Mouse (Mus musculus) intestine, embryonic 15.5 days (tissue): ENCODE measurements around the gene Marcksl1. TPM values are rescaled to one million over a fixed set of nuclear protein-coding genes. Genes with fewer than 3 reads are reported as not detected.

ENCODE experiments used
- ATAC-seq: fragments of 200-750 bp; cut with Nextera tagmentation; 2 replicates; pipeline ENCODE4 v1.8.0; 2017; ENCODE audit warnings: moderate TSS enrichment, moderate library complexity
- H3K27ac ChIP-seq: fragments of 300-500 bp; sonication (generic); 2 replicates; pipeline ENCODE4 v1.5.1; 2015; ENCODE audit warnings: mild to moderate bottlenecking, inconsistent platforms
- H3K27me3 ChIP-seq: fragments of 300-500 bp; sonication (generic); replicated peaks from 2 replicates; pipeline ENCODE4 v1.6.1; 2015; ENCODE audit warnings: inconsistent platforms
- H3K36me3 ChIP-seq: fragments of 300-500 bp; sonication (generic); 2 replicates; pipeline ENCODE4 v1.6.1; 2015; ENCODE audit warnings: inconsistent platforms
- H3K4me1 ChIP-seq: fragments of 300-500 bp; sonication (generic); replicated peaks from 2 replicates; pipeline ENCODE4 v1.6.1; 2015; ENCODE audit warnings: inconsistent platforms
- H3K4me2 ChIP-seq: fragments of 300-500 bp; sonication (generic); replicated peaks from 2 replicates; pipeline ENCODE4 v1.6.1; 2015; ENCODE audit warnings: mild to moderate bottlenecking, inconsistent platforms
- H3K4me3 ChIP-seq: fragments of 300-500 bp; sonication (generic); replicated peaks from 2 replicates; pipeline ENCODE4 v1.5.1; 2015; ENCODE audit warnings: inconsistent platforms
- H3K9ac ChIP-seq: fragments of 300-500 bp; sonication (generic); 2 replicates; pipeline ENCODE4 v1.6.1; 2015; ENCODE audit warnings: inconsistent platforms
- H3K9me3 ChIP-seq: fragments of 300-500 bp; sonication (generic); 2 replicates; pipeline ENCODE4 v1.6.1; 2016; ENCODE audit warnings: inconsistent platforms
- WGBS: fragments of 180-500 bp; shearing (Covaris S2); methylation state at CpG from one replicate; pipeline ENCODE4 v1.1.7; 2015; 5-methylcytosine and 5-hydroxymethylcytosine counted together
- polyA plus RNA-seq: library from polyadenylated mRNA; unstranded; fragments of >200 nt; fragmentation: Nextera tagmentation; extraction: Ambion mirVana; gene quantifications from 2 replicates; pipeline ENCODE4 v1.2.1, GENCODE M21; 2015

Gene Marcksl1
- polyA plus RNA-seq, 1 experiment from 2014 or later, result 487 TPM

DNA sequence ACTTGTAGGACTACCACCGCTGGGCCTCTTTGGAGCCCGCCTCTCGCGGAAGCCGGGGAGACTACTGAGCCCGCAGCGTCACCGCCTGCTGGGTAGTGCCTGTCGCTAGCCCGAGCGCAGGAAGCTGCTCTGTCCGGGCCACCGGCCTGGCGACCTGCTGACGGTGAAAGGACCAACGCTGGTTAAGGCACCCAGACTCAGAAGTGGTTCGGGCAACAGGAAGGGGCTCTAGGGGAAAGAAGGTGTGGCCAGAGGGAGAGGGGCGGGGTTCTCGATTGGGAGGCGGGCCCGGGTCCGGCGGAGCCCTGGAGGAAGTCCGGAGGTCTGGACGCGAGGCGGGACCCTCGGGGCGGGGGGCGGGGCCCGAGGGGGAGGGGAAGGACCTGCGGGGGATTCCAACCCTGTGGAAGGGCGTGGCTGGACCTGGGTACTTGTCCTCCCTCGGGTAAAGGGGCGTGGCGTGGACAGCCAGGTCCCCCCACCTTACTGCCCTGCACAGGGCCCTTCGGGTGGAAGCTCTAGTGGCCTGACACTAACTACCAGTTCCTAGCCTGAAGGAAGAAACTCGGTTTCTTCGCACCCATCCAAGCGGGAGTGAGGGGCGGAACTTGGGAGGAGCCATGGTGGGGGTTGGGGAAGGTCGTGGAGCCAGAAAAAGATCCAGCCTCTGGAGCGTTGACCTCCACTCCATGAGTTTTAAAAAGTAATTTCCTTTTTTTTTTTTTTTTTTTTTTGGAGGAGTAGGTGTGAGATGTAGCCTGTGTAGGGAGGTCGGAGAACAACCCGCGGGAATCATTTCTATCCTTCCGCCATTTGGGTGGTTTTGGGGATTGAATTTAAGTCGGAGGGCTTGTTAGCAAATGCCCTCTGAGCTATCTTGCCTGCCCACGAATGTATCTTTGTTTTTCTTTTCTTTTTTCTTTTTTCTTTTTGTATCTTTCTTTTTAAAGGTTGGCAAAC lies 12.5 kb upstream of the Marcksl1 start:
- peak overlapping the region; percentile 76 for H3K27ac ChIP-seq
- H3K4me3 ChIP-seq, result peak overlapping the region; percentile 55
- H3K4me1 ChIP-seq, result peaks cover 36% of the 10 kb centered on the region
- peak; percentile 90 for ATAC-seq
- WGBS, result 1% methylated on average over 49 of the region's 49 CpGs
- no peaks in the 10 kb centered on the region for H3K27me3 ChIP-seq
- peak overlapping the region; percentile 55 for H3K4me2 ChIP-seq
- H3K36me3 ChIP-seq, result no peaks in the 10 kb centered on the region
- H3K9ac ChIP-seq, result peak overlapping the region; percentile 44
- H3K9me3 ChIP-seq, result no peaks in the 10 kb centered on the region

DNA sequence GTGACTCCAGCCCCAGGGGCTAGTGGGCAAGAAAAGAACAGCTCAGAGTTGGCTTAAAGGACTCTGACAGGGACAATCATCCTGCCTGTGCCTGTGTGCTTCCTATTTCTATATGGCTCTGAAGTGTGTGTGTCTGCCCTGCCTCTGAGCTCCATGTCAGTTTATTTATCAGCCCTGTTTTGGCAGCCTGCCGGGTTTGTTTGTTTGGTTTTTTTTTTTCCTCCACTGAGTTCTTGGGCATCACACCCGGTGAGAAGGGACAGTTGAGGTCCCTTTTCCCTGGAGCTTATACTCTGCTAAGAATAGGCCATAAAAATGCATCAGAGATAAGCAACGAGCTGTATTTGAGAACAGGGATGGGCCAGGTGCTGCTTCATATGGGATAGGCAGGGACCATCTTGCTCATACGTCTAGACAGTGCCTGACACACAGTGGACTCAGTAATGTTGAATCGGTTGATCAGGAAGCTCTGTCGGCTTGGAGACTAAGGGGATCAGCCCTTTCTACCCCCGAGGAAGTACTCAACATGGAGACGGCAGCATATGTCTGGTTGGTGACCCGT lies 11.0 kb upstream of the Marcksl1 start:
- Histone ChIP-seq H3K9ac (no peak overlapping the region), H3K36me3 (no peaks in the 10 kb centered on the region), H3K27me3 (no peaks in the 10 kb centered on the region), H3K4me2 (peak overlapping the region; percentile 18; the same call in 1 of the 2 replicates), H3K4me1 (peaks cover 31% of the 10 kb centered on the region), H3K9me3 (no peaks in the 10 kb centered on the region), H3K27ac (peak overlapping the region; percentile 66), H3K4me3 (no peak overlapping the region)
- WGBS, result 45% methylated on average over 9 of the region's 9 CpGs
- peak; percentile 40 for ATAC-seq

DNA sequence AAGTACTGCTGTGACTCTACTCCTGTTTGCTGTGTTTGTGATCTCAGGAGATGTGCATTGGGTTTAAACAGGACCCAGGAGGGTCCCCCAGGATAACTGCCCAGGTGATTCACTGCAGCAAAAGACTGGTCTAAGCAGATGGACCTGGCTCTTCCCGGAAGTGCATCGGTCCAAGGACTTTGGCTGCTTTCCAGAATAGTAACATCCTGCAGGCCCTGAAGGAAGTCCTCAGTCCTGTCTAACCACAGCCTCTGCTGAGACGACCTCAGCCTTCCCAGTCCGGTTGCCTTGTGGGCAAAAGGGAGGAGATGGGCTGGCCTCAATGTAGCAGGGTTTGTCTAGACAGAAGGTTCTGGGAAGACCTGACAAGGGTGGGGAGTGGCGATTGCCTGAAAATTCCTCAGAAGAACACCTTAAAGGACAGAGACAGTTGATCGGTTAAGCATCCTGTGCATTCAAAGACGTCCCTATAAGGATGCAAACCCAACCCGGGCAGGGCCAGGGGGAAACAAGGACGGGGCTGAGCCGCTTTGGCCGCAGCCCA lies 10.4 kb upstream of the Marcksl1 start:
- Histone ChIP-seq H3K9me3 (no peaks in the 10 kb centered on the region), H3K4me1 (peaks cover 35% of the 10 kb centered on the region), H3K27ac (peak overlapping the region; percentile 66), H3K4me3 (no peak overlapping the region), H3K36me3 (no peaks in the 10 kb centered on the region), H3K9ac (no peak overlapping the region), H3K27me3 (no peaks in the 10 kb centered on the region), H3K4me2 (peak overlapping the region; percentile 18; the same call in 1 of the 2 replicates)
- ATAC-seq, result peak; percentile 24; the same call in 1 of the 2 replicates
- WGBS, result 49% methylated on average over 11 of the region's 11 CpGs

DNA sequence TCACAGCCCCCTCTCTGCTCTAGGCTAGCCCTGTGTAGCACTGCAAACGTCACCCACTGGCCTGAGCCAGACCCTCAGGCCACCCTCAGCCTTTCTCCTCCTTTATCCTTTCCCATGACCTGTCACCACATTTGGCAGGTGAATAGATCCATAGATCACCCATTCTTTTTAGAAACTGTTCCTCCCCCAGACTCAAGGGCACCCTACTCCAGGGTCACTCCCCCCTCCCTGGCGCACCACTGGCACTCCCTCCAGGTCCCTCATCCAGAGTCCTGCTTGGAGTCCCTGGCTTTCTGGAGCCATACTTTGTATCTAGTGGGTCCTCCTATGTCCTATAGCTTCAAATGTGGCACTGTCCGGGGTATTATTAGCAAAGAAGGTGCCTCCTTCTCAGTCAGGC lies 7.9 kb upstream of the Marcksl1 start:
- H3K4me3 ChIP-seq, result no peak overlapping the region
- ATAC-seq, result no peak
- no peaks in the 10 kb centered on the region for H3K9me3 ChIP-seq
- H3K9ac ChIP-seq, result no peak overlapping the region
- no peaks in the 10 kb centered on the region for H3K27me3 ChIP-seq
- no peaks in the 10 kb centered on the region for H3K36me3 ChIP-seq
- 90% methylated on average over 3 of the region's 3 CpGs for WGBS
- H3K4me1 ChIP-seq, result peaks cover 42% of the 10 kb centered on the region
- H3K27ac ChIP-seq, result no peak overlapping the region
- no peak overlapping the region for H3K4me2 ChIP-seq

DNA sequence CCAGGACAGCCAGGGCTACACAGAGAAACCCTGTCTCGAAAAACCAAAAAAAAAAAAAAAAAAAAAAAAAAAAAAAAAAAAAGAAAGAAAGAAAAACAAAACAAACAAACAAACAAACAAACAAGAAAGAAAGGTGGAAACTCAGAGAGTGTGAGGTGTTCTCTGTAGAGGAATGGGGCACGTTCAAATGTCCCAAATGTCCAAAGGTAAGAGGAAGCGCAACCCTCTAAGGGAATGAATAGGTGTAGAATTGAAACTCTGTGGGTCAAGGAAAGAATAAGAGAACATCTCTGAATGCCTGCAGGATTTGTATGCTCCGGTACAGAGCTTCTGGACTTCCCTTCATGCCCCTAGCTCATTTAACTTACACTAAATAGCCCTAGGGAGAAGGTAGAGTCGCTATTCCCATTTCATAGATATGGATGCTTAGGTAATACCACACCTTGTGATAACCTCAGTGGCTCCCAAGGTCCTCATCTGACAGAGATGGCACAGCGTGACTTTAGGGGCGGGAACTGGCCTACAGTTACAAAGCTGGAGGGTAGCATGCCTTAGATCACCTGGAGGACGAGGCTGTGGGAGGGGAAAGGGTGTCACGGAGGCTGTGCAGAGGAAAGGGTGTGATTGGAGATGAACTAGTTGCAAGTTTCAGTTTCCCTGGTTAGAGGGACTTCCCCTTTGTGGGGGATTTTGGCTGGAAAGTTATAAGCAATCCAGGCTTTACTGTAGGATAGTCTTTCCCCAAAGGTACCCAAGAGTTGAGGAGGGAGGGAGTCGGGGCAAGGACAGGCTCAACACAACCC lies 5.7 kb upstream of the Marcksl1 start:
- Histone ChIP-seq H3K4me3 (no peak overlapping the region), H3K4me1 (peaks cover 35% of the 10 kb centered on the region), H3K4me2 (no peak overlapping the region), H3K27ac (no peak overlapping the region), H3K27me3 (no peaks in the 10 kb centered on the region), H3K9me3 (no peaks in the 10 kb centered on the region), H3K9ac (no peak overlapping the region), H3K36me3 (no peaks in the 10 kb centered on the region)
- WGBS, result 59% methylated on average over 9 of the region's 10 CpGs
- ATAC-seq, result no peak

DNA sequence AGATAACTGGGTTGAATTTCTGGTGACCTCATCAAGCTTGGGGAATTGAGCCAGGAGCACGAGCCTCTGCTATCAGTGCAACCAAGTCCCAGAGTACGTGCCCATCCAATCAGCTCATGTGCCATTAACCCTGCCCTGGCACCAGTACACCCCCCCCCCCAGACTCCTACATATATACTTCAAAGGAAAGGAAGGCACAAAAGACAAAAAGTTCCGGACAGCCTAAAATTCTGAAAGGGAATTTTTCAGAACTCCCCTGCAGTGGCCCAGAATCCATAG lies 5.2 kb upstream of the Marcksl1 start:
- H3K9ac ChIP-seq, result no peak overlapping the region
- 60% methylated on average over 3 of the region's 3 CpGs for WGBS
- H3K27ac ChIP-seq, result no peak overlapping the region

DNA sequence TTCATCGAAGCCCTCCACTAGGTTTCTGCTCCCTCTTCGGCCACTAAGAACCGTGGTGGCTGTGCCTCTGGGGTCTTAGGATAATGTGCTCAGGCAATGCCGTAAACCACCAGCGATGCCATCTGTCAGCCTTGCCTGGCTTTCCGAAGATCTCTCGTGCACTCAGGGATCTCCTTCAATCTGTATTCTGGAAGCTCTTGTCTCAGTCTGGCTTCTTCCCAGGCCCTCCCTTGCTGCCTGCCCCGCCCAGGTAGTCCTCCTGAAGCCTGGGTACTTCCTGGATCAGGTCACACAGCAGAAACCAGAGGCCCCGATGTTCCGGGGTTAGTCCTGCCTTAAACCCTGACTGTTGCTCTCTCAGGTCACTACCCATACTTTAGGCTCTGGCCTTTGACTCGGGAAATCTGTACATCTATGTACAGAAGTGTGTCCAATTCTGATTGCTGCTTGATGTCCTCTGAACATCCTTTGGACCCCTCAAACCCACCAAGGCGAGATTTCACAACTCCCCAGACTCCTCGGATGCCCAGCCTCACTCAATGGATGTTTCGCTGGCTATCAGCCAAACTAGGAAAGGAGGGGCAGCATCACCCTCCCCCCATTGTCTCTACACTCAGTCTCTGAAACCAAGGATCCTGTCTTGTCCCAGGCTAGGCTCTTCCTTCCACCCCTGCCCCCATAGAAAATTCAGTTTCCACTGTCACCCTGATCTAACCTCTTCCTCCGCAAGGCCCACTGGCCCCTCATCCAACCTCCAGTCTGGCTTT lies 4.4 kb upstream of the Marcksl1 start:
- H3K27ac ChIP-seq, result 0 out of 2 replicates have a peak overlapping the region, but pooled peaks have one; percentile 11
- no peaks in the 10 kb centered on the region for H3K9me3 ChIP-seq
- ATAC-seq, result peak; percentile 44
- WGBS, result 53% methylated on average over 15 of the region's 15 CpGs
- no peaks in the 10 kb centered on the region for H3K27me3 ChIP-seq
- H3K4me1 ChIP-seq, result peaks cover 30% of the 10 kb centered on the region; the same call in 1 of the 2 replicates
- H3K36me3 ChIP-seq, result no peaks in the 10 kb centered on the region
- no peak overlapping the region for H3K9ac ChIP-seq
- no peak overlapping the region for H3K4me2 ChIP-seq
- H3K4me3 ChIP-seq, result no peak overlapping the region

More for the DNA sequence above, 5.2 kb upstream of the Marcksl1 start:
- Histone ChIP-seq H3K4me2 (no peak overlapping the region), H3K27me3 (no peaks in the 10 kb centered on the region), H3K36me3 (no peaks in the 10 kb centered on the region), H3K4me3 (no peak overlapping the region), H3K4me1 (peaks cover 33% of the 10 kb centered on the region), H3K9me3 (no peaks in the 10 kb centered on the region)
- ATAC-seq, result no peak

DNA sequence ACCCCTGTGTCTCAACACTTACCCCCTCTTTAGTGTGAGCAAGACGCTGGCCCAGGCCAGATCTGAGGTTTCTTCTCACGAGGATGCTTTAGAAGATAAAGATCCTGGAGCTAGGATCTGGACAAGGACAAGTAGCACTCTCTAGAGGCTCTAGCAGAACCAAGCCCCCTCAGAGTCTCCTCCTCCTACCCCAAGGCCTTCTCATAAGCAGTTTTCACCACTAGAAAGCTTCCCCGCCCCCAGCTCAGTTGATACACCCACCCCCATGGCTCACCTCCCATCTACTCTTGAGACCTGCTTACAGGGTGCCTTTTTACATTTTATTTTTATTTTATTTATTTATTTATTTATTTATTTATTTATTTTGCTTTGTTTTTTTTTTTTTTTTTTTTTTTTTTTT lies 3.7 kb upstream of the Marcksl1 start:
- Histone ChIP-seq H3K36me3 (no peaks in the 10 kb centered on the region), H3K4me3 (no peak overlapping the region), H3K27ac (0 out of 2 replicates have a peak overlapping the region, but pooled peaks have one; percentile 11), H3K4me2 (no peak overlapping the region), H3K9me3 (no peaks in the 10 kb centered on the region), H3K27me3 (no peaks in the 10 kb centered on the region), H3K9ac (no peak overlapping the region), H3K4me1 (peaks cover 25% of the 10 kb centered on the region; the same call in 1 of the 2 replicates)
- 74% methylated on average over 3 of the region's 3 CpGs for WGBS
- no peak for ATAC-seq

DNA sequence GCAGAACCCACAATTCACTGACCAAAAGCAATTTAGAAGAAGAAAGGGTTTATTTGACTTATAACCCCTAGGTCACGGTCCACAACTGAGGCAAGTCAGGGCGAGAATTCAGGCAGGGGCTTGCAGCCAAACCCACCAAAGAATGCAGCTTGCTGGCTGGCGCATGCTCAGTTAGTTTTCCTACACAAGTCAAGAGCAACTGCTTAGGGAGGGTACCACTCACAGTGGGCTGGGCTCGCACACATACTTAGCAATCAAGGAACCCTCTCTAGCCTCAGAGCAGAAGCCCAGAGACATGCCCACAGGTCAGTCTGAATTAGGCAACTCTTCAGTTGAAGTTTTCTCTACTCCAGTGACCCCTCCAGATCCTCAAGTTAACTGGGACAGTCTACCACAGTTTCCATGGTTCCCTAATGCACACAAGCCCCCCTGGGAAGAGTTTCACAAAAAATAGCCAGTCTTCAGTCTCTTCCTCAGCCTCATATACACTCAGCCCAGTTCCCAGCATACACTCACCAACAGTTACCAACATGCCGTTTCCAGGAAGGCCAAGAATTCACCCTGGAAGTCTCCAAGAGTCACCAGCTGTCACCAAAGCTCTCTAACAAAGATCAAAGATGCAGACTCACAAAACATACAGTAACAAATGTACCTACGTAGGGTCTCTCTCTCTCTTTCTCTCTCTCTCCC lies 2.5 kb upstream of the Marcksl1 start:
- Histone ChIP-seq H3K4me1 (peaks cover 33% of the 10 kb centered on the region; the same call in 1 of the 2 replicates), H3K9me3 (no peaks in the 10 kb centered on the region), H3K4me2 (no peak overlapping the region), H3K4me3 (no peak overlapping the region), H3K27me3 (no peaks in the 10 kb centered on the region), H3K9ac (no peak overlapping the region), H3K36me3 (no peaks in the 10 kb centered on the region), H3K27ac (no peak overlapping the region)
- 64% methylated on average over 6 of the region's 6 CpGs for WGBS
- no peak for ATAC-seq

DNA sequence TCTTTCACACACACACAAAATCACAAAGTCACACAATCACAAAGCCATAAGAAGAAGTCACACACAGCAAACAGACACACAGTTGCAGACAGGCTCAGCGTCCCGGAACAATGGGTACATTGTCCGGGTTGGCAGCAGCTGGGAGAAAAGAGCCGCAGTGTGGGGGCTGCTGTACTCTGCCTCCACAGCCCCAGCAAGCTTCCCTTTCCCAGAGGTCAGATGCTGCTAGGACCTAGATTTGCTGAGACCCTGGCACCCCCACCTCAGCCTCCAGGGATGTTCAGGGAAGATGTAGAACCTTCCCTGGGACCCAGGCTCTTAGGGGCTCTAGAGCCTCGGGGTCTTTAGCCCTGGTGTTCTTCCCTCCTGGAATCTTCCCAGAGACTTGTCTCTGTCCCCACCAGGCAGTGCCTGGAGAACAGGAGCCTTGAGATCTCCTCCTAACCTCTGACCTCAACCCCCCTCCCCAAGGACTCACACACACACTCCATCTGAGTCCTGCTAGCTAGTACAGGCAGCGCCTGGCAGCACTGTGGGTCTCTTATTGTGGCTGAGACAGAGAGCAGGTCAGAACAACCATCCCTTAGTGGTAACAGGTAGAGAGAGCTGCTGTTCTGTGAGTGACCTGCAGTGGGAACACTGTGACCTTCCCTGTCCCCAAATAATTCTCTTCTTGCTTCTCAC lies 1.8 kb upstream of the Marcksl1 start:
- no peak for ATAC-seq
- Histone ChIP-seq H3K9ac (no peak overlapping the region), H3K4me2 (no peak overlapping the region), H3K4me3 (no peak overlapping the region), H3K36me3 (0 out of 2 replicates have a peak, but pooled peaks cover 1% of the 10 kb centered on the region), H3K27me3 (no peaks in the 10 kb centered on the region), H3K9me3 (no peaks in the 10 kb centered on the region), H3K4me1 (peaks cover 35% of the 10 kb centered on the region), H3K27ac (no peak overlapping the region)
- 57% methylated on average over 6 of the region's 6 CpGs for WGBS
